Mouse (Mus musculus) megakaryocyte, embryonic 14.5 days (primary cell): Measurements from ENCODE around the gene Rps23. TPM values are rescaled to one million over a fixed set of nuclear protein-coding genes. Genes with fewer than 3 reads are reported as not detected.
"Not testable (repeated sequence)": the region's sequence is repeated elsewhere in the genome, so short reads cannot be mapped to it uniquely, and the experiment has no call there.

Experiments
- H3K27me3 ChIP-seq: replicated peaks from 2 replicates; pipeline ENCODE3; 2012; ENCODE audit warnings: inconsistent platforms
- H3K36me3 ChIP-seq: replicated peaks from 2 replicates; pipeline ENCODE3; 2012; ENCODE audit warnings: low read length, inconsistent platforms, mixed read lengths
- H3K4me1 ChIP-seq: 2 replicates; pipeline ENCODE4 v1.6.1; 2012; ENCODE audit warnings: inconsistent platforms
- H3K4me3 ChIP-seq: replicated peaks from 2 replicates; pipeline ENCODE3; 2012; ENCODE audit warnings: moderate library complexity, mild to moderate bottlenecking, inconsistent platforms
- H3K9me3 ChIP-seq: 2 replicates; pipeline ENCODE4 v1.6.1; 2012; ENCODE audit warnings: inconsistent platforms
- FLI1 ChIP-seq: IDR thresholded peaks from 2 replicates; pipeline ENCODE4 v1.6.1; 2012; ENCODE audit warnings: low read length, inconsistent platforms, mixed read lengths
- GATA1 ChIP-seq: IDR thresholded peaks from 3 replicates; pipeline ENCODE4 v1.6.1; 2012; ENCODE audit warnings: mixed read lengths, low read length, inconsistent platforms, borderline replicate concordance
- polyA plus RNA-seq: library from polyadenylated mRNA; stranded (reverse); fragments of >175 nt; gene quantifications from 2 replicates; pipeline ENCODE4 v1.2.3, GENCODE M21; 2012; ENCODE audit warnings: low replicate concordance; ENCODE audit not compliant: insufficient read depth

Rps23 gene
- polyA plus RNA-seq, 1 experiment = 3,083 TPM

DNA sequence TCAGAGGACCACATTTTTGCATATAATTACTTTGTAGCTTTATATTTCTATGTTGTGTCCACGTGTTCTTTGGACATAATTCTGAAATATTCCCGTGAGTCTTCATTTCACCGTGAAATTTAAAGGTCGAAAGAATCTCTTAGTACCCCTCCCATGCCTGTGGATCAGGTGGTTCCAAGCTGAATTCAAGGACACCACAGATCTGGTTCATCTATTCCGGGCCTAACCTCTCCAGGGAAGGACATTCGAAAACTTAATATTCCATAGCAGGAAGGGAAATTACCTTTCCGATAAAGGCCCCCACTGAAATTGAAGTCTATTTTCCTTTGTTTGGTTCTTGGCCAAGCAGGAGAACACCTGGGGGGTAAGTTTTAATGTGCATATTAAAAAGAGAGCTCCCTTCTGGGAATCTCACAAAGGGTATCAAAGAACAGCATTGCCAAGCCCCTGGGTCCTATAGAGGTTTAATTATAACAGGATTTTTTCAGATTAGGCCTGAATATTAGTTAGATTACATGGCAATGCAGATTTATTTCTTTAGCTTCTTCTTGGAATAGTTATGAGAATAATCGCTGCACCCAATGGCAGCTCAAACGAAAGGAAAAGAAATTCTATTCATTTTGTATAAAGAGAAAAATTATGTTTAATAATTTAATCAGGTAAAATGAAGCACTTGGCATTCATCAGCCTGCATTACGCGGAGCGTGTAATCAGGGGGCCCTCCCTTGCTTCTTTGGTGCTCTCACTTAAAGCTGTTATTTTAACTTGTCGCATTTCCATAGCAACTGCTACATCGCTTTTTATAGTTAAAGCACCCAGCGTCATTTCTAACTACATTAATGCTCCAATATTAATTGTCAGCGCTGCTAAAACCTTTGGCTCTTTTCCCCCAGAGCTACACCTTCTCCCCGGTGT is 9.7 kb upstream of the Rps23 start:
- Histone ChIP-seq H3K4me1 (no peaks in the 10 kb centered on the region), H3K27me3 (no peaks in the 10 kb centered on the region), H3K9me3 (no peaks in the 10 kb centered on the region), H3K36me3 (no peaks in the 10 kb centered on the region), H3K4me3 (no peak overlapping the region)
- TF ChIP-seq FLI1 = no peak
- TF ChIP-seq GATA1 = no peak

DNA sequence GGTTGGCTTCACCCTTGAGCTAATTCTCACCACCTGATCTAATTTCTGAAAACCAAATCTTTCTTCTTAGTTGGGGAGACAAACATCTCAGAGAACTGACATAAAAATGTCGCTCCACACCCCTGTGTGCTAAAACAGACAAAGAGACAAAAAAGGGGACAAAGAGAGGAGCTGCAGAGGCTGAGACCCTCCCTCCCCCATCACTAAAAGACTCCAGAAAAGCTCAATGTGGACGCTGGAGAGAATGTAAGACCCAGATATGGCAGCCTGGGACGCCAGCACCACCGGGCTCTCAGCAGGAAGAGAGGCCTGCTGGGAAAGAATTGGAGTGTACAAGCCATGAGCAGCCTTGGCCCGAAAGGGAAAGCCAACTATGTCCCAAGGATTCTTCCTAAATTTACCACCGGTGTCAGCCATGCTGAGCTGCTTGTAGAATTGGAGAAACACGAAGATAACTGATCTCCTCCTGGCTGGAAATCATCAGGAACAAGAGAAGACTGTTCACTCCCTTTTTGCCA is 9.0 kb upstream of the Rps23 start:
- Histone ChIP-seq H3K4me1 (no peaks in the 10 kb centered on the region), H3K4me3 (no peak overlapping the region), H3K27me3 (no peaks in the 10 kb centered on the region), H3K36me3 (no peaks in the 10 kb centered on the region), H3K9me3 (no peaks in the 10 kb centered on the region)
- TF ChIP-seq GATA1 (no peak), FLI1 (no peak)

DNA sequence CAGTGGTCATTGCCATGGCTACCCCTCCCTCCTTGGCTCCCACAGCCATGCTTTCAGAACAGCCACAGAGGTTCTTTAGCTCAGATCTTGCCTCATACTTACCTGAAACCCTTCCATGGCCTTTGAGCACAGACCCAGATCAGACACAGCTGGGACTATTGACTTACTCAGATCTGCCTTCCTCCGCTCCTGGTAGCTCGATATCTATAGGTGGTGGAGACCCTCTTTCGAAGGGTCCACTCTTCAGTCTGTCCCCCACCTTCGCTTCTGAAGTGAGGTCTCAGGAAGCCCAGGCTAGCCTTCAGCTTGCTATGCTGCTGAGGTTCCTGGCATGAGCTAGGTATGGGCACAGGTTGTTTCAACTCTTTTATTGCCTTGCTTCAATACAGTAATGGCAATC is 8.0 kb upstream of the Rps23 start:
- Histone ChIP-seq H3K4me3 (no peak overlapping the region), H3K36me3 (no peaks in the 10 kb centered on the region), H3K9me3 (no peaks in the 10 kb centered on the region), H3K27me3 (no peaks in the 10 kb centered on the region), H3K4me1 (no peaks in the 10 kb centered on the region)
- no peak for TF ChIP-seq GATA1
- TF ChIP-seq FLI1 = no peak

DNA sequence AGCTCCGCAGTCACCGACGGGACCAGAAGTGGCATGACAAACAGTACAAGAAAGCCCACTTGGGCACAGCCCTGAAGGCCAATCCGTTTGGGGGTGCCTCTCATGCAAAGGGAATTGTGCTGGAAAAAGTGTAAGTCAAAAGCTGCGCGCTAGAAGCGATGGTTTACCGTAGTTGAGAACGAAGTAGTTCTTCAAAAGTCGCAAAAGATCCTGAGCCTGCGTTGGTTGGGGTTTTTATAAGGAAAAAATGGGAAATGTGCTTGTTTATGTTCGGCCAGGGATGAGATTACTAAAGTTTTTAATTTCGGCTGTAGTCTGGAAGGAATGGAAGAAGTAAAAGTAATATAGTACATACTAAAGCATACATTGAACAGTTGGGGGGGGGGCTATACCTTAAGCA is 859 bp downstream of the Rps23 start:
- Histone ChIP-seq H3K4me3 (peak overlapping the region; percentile 96), H3K36me3 (peaks cover 32% of the 10 kb centered on the region)
- not testable (repeated sequence) for H3K4me1 ChIP-seq, H3K27me3 ChIP-seq, H3K9me3 ChIP-seq

DNA sequence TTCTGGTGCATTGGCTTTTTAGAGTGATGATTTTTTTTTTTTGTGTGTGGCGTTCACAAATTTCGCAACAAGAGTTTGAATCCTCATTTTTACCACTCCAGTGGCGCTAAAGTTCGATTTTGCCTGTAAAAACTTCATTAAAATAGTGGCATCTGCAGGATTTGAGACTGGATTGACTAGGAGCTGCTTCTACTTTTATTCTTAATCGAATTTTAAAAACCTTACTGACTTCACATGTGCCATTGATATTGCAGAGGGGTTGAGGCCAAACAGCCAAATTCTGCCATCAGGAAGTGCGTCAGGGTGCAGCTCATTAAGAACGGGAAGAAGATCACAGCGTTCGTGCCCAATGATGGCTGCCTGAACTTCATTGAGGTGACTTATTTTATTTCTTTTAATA is 1.3 kb downstream of the Rps23 start:
- H3K4me3 ChIP-seq = peak overlapping the region; percentile 96
- H3K36me3 ChIP-seq = peaks cover 34% of the 10 kb centered on the region
- no peak for TF ChIP-seq GATA1

DNA sequence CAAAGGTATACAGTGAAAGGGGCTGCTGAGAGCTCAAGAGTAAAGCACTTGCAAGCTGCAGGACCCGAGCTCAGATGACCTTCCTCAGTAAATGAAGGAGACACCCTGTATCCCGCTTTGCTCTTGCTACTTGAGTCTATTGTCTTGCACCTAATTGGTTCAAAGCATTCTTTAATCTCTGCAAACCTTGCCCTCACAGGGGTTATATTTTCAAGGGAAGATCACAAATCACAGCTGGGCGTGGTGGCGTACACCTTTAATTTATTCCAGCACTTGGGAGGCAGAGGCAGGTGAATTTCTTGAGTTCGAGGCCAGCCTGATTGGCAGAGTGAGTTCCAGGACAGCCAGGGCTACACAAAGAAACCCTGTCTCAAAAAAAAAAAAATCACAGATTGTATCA is 2.4 kb downstream of the Rps23 start:
- TF ChIP-seq GATA1 (no peak), FLI1 (no peak)
- Histone ChIP-seq H3K4me3 (no peak overlapping the region), H3K27me3 (no peaks in the 10 kb centered on the region), H3K4me1 (peaks cover 8% of the 10 kb centered on the region; the same call in 1 of the 2 replicates), H3K9me3 (no peaks in the 10 kb centered on the region), H3K36me3 (peaks cover 34% of the 10 kb centered on the region)

More for the DNA sequence above, 1.3 kb downstream of the Rps23 start:
- H3K9me3 ChIP-seq = no peaks in the 10 kb centered on the region
- H3K27me3 ChIP-seq = no peaks in the 10 kb centered on the region
- H3K4me1 ChIP-seq = peaks cover 4% of the 10 kb centered on the region; the same call in 1 of the 2 replicates

DNA sequence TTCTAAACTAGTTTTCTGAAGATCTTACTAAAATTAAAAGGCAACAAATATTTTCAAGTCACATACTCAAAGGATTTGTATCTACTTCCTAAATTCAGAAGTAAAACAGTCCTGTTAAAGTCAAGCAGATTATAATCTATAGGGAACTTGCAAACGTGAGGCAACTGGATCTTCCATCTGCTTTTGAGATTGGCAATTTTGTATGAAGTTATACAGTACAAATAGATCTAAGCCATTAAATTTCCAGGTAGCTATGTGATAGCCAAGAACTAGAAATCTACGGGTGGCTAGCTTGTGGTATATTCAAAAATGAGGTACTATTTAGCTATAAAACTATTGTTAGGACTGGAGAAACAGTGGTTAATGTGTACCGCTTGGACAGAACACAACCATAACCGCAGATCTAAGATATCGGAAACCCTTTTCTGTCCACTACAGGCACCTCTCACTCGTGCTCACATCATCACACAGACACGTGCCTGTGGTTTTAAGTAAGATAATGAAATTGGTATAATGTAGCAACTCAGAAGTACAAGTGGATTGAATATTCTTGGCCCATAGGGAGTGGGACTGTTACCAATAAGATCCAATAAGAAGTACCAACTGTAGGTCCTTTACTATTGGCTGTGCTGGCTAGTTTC is 3.5 kb downstream of the Rps23 start:
- Histone ChIP-seq H3K27me3 (no peaks in the 10 kb centered on the region), H3K36me3 (peaks cover 34% of the 10 kb centered on the region), H3K9me3 (no peaks in the 10 kb centered on the region), H3K4me1 (peaks cover 8% of the 10 kb centered on the region; the same call in 1 of the 2 replicates), H3K4me3 (no peak overlapping the region)
- no peak for TF ChIP-seq FLI1
- no peak for TF ChIP-seq GATA1

DNA sequence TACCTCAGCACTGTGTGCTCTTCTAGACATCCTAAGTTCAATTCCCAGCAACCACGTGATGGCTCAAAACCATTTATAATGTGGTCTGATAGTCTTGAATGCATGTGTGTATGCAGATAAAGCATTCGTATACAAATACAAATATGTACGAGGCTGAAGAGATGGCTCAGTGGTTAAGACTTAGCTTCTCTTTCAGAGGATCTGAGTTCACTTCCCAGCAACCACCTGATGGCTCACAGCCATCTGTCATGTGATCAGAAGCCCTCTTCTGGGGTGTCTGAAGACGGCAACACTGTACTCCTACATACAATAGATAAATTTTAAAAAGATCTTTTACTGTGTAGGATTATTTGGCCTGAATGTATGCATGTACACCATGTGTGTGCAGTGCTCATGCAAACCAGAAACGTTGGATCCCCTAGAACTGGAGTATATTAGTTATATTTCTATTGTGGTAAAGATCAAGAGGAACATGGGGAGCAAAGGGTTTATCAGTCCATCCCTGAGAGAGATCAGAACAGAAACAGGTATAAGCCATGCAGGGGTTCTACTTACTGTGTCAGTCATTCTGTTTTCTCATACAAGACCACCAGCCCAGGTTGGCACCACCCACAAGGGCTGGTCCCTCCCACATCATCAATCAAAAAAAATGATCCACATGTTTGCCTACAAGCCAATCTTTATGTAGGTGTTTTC is 4.3 kb downstream of the Rps23 start:
- no peak for TF ChIP-seq FLI1
- Histone ChIP-seq H3K36me3 (peaks cover 34% of the 10 kb centered on the region), H3K9me3 (no peaks in the 10 kb centered on the region), H3K4me1 (peaks cover 8% of the 10 kb centered on the region; the same call in 1 of the 2 replicates), H3K27me3 (no peaks in the 10 kb centered on the region), H3K4me3 (no peak overlapping the region)

DNA sequence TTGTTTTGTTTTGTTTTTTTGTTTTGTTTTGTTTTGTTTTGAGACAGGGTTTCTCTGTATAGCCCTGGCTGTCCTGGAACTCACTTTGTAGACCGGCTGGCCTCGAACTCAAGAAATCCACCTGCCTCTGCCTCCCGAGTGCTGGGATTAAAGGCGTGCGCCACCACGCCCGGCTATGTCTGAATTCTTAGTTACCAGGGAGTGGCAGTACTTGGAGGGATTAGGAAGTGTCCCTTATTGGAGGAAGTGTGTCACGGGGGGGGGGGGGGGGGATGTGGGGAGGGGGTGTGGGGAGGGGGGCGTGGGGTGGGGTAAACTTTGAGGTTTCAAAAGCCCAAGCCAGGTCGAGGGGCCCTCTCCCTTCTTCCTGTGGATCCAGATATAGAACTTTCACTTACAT is 5.5 kb downstream of the Rps23 start:
- not testable (repeated sequence) for H3K9me3 ChIP-seq, H3K4me3 ChIP-seq, H3K4me1 ChIP-seq, H3K27me3 ChIP-seq
- peaks cover 34% of the 10 kb centered on the region for H3K36me3 ChIP-seq

DNA sequence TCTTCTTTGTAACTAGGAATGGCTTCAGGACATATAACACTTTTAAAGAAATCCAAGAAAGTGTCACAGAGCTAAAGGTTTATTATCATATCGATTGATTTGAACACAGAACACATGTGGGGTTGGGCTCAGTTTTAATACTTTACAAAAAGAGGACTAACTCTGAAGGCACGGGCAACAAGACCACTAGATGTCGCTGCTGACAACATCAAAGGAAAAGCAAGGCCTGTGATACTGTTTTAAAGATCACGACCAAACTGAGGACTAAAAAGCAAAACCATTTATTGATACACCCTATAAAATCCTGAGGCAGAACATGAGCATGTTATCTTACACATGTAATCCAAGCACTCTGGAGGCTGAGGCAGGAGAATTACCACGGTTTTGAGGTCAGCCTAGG is 7.1 kb downstream of the Rps23 start:
- Histone ChIP-seq H3K9me3 (no peaks in the 10 kb centered on the region), H3K4me3 (no peak overlapping the region), H3K36me3 (peaks cover 31% of the 10 kb centered on the region), H3K4me1 (peaks cover 8% of the 10 kb centered on the region; the same call in 1 of the 2 replicates), H3K27me3 (no peaks in the 10 kb centered on the region)
- no peak for TF ChIP-seq FLI1
- no peak for TF ChIP-seq GATA1
